In genomic region chr4:40064457-40064836, GRCm38 (mm10) we compare ENCODE assay signal across 11 mouse cellular contexts.
DNase-seq lines count a peak whose midpoint lies in the region; ATAC-seq lines count a peak whose summit lies in the region.
"Had no signal": no experiment of that assay in that cellular context is flagged by ENCODE, and none has a peak within 500 bp of the region (broad histone marks: within the 10 kb centered on the region; RNA-seq: fewer than 3 reads in every experiment).

No protein-coding gene starts in this region.

- no peaks in the 10 kb centered on the region for H3K4me1 ChIP-seq in embryonic facial prominence, embryonic 11.5 days (ENCODE audit: control insufficient read depth, insufficient read depth, low read length)
- peaks cover 4% of the 10 kb centered on the region; the same call in 1 of the 2 replicates for H3K4me1 ChIP-seq in hindbrain, embryonic 10.5 days (replicated peaks)

- no peak overlapping the region for H3K27ac ChIP-seq in embryonic facial prominence, embryonic 11.5 days (replicated peaks; ENCODE audit: low read depth, low read length)
- no peak overlapping the region for H3K27ac ChIP-seq in hindbrain, embryonic 10.5 days

- no peaks in the 10 kb centered on the region for H3K27me3 ChIP-seq in embryonic facial prominence, embryonic 11.5 days (ENCODE audit: control insufficient read depth, insufficient read depth, low read length)
- no peaks in the 10 kb centered on the region for H3K27me3 ChIP-seq in hindbrain, embryonic 10.5 days (ENCODE audit: insufficient read depth, poor library complexity, severe bottlenecking)

- no peak overlapping the region for H3K9ac ChIP-seq in embryonic facial prominence, embryonic 11.5 days (replicated peaks; ENCODE audit: low read length)

- H3K36me3 ChIP-seq in embryonic facial prominence, embryonic 11.5 days (replicated peaks; ENCODE audit: control insufficient read depth, insufficient read depth, low read depth, low read length) = no peaks in the 10 kb centered on the region
- H3K36me3 ChIP-seq in hindbrain, embryonic 10.5 days = no peaks in the 10 kb centered on the region

- WGBS in embryonic facial prominence, embryonic 11.5 days = 59% methylated on average over 9 of the region's 9 CpGs
- 68% methylated on average over 9 of the region's 9 CpGs for WGBS in hindbrain, embryonic 10.5 days

- no peak overlapping the region for H3K4me2 ChIP-seq in embryonic facial prominence, embryonic 11.5 days (ENCODE audit: low read depth, low read length)

- no peaks in the 10 kb centered on the region for H3K9me3 ChIP-seq in embryonic facial prominence, embryonic 11.5 days (replicated peaks; ENCODE audit: control insufficient read depth, low read length)
- 0 out of 2 replicates have a peak, but pooled peaks cover 5% of the 10 kb centered on the region for H3K9me3 ChIP-seq in hindbrain, embryonic 10.5 days

- H3K4me3 ChIP-seq in embryonic facial prominence, embryonic 11.5 days (ENCODE audit: low read depth, low read length) = no peak overlapping the region
- H3K4me3 ChIP-seq in hindbrain, embryonic 10.5 days = no peak overlapping the region

- DNase-seq in kidney, postnatal 4 days = peak; percentile 12 to 43
- no peak for DNase-seq in kidney, adult 8-10 months
- DNase-seq in embryonic facial prominence, embryonic 11.5 days (ENCODE audit: low spot score) = no peak
- peak; percentile 17 for DNase-seq in hindbrain, embryonic 10.5 days (ENCODE audit: low spot score)
- DNase-seq in retina, embryonic 14.5 days (ENCODE audit: low spot score) = peak; percentile 74
- DNase-seq in layer of hippocampus, postnatal 10 days (ENCODE audit: low spot score in 2 of 2) = no peak
- no peak for DNase-seq in frontal cortex, postnatal 14 days (ENCODE audit: low spot score in 2 of 2)
- DNase-seq: cerebellum, adult 2 months; spleen, adult 18-20 months had no signal

- peak; percentile 59; the same call in 1 of the 2 replicates for ATAC-seq in embryonic facial prominence, embryonic 11.5 days (replicated peaks; ENCODE audit: insufficient number of reproducible peaks, low FRiP score, low TSS enrichment, low read depth)
- ATAC-seq: intestine, embryonic 16.5 days; midbrain, embryonic 16.5 days had no signal

Comparison
In these comparisons a context has a peak if more than half of its experiments do, and no peak if none do; other contexts are left out.
1. DNase-seq: peak in kidney, postnatal 4 days (2 of 2), hindbrain, embryonic 10.5 days (single experiment) and retina, embryonic 14.5 days (single experiment); none in kidney, adult 8-10 months (0 of 2), embryonic facial prominence, embryonic 11.5 days (single experiment), layer of hippocampus, postnatal 10 days (0 of 2) and frontal cortex, postnatal 14 days (0 of 2).